Mouse (Mus musculus): ENCODE data around the gene Snapc2. TPM values are rescaled to one million over a fixed set of nuclear protein-coding genes. Genes with fewer than 3 reads are reported as not detected.
"Not testable (repeated sequence)": the region's sequence is repeated elsewhere in the genome, so short reads cannot be mapped to it uniquely, and the experiment has no call there.

Gene Snapc2
- polyA plus RNA-seq, 1 experiment from 2014 or later, result 52.0 TPM

DNA sequence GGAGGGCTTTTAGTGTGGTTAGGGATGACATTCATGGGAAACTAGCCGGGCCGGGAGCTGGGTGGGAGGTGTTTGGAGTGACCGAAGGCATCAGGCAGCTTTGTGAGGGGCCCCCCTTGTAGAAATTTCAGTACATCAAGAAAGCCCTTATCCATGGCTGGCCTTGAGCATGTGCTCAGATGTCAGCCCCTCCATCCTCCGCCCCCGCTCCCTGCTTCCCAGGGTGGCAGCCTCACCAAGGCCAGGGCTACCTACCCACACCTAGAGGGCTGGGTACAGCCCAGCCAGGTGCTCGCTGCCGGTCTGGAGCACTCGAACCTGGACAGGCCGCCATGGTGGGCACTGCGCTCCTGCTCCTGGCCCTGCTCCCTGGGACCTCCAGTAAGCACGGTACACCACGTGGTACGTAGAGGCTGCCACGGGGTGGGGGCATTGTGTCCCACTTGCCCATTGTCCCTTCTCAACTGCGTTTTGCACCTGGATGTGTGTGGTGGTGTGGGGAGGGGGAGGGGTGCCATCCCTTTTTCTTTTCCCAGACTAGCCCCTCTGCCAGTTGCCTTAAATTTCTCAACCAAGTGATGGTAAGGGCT is 4.8 kb upstream of the Snapc2 start, which contains the start of gene Tgfbr3l:
Gene Tgfbr3l (plus strand): TSS at position 264 of the 590 bp plus-strand sequence.
- Histone ChIP-seq H3K4me1 (replicated peaks; ENCODE audit: control insufficient read depth, insufficient read depth, low read length) (peaks cover 10% of the 10 kb centered on the region; the same call in 1 of the 2 replicates), H3K4me3 (ENCODE audit: low read length) (no peak within 1 kb of the TSS), H3K9me3 (ENCODE audit: control insufficient read depth, low read length) (no peaks in the 10 kb centered on the region), H3K27ac (ENCODE audit: low read length) (no peak within 1 kb of the TSS), H3K9ac (ENCODE audit: low read length) (no peak within 1 kb of the TSS), H3K27me3 (ENCODE audit: control insufficient read depth, insufficient read depth, low read depth, low read length) (no peaks in the 10 kb centered on the region), H3K36me3 (ENCODE audit: control insufficient read depth, insufficient read depth, low read length) (peaks cover 32% of the 10 kb centered on the region), H3K4me2 (ENCODE audit: low read depth, low read length) (no peak within 1 kb of the TSS)
- 76% methylated on average over 15 of the region's 15 CpGs for WGBS
- no peak for ATAC-seq (ENCODE audit: low read depth)

DNA sequence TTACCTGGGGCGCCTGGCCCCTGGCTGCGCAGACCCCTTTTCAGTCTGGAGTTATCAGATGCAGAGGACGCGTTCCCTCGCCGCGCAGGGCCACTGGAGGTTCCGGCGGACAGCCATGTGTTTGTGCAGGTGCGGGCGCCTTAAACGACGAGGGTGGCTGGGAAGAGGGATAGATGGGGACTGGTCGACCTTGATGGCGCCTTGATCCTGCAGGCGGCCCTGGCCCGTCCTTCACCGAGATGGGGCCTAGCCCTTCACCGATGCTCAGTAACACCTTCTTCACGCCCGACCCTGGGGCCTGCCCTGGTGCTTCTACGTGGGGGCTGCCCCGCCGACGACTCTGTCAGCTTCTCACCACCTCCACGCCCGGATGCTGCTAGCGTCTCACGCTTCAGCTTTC is 3.7 kb upstream of the Snapc2 start:
- ATAC-seq (ENCODE audit: low read depth), result no peak
- H3K9ac ChIP-seq (ENCODE audit: low read length), result no peak overlapping the region
- no peak overlapping the region for H3K4me2 ChIP-seq (ENCODE audit: low read depth, low read length)
- H3K4me3 ChIP-seq (ENCODE audit: low read length), result no peak overlapping the region
- peaks cover 17% of the 10 kb centered on the region for H3K4me1 ChIP-seq (replicated peaks; ENCODE audit: control insufficient read depth, insufficient read depth, low read length)
- H3K27ac ChIP-seq (ENCODE audit: low read length), result no peak overlapping the region
- no peaks in the 10 kb centered on the region for H3K9me3 ChIP-seq (ENCODE audit: control insufficient read depth, low read length)
- no peaks in the 10 kb centered on the region for H3K27me3 ChIP-seq (ENCODE audit: control insufficient read depth, insufficient read depth, low read depth, low read length)
- peaks cover 21% of the 10 kb centered on the region for H3K36me3 ChIP-seq (ENCODE audit: control insufficient read depth, insufficient read depth, low read length)
- 21% methylated on average over 29 of the region's 29 CpGs for WGBS

DNA sequence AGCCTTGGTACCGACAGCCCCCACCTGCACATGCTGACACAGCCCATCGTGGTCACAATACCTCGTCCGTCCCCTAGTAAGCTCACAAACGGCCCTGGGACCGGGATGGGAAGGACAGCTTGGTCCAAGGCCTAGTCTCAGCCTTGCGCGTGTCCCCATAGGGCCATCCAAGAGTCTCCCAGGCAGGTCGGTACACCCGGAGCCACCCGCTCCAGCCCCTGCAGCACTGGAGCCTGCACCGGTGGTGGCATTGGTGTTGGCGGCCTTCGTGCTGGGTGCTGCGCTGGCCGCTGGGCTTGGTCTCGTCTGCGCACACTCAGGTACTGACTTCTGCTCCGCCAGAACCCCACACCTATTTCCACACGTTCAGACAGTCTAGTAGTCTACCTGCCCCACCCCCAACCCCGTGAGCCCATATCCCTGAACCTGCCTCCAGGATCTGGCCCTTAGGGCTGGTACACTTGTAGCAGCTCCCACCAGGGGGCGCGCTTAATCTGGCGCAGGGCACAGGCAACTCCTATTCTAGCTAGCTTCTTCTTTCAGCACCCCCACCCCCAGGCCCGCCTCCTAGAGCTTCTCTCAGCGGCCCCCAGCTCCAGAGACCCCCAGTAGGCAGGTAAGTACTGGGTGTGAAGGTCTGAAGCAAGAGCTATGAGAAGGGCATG is 2.4 kb upstream of the Snapc2 start:
- no peaks in the 10 kb centered on the region for H3K27me3 ChIP-seq (ENCODE audit: control insufficient read depth, insufficient read depth, low read depth, low read length)
- 37% methylated on average over 26 of the region's 26 CpGs for WGBS
- H3K9me3 ChIP-seq (ENCODE audit: control insufficient read depth, low read length), result no peaks in the 10 kb centered on the region
- peak; percentile 16; the same call in 1 of the 2 replicates for ATAC-seq (ENCODE audit: low read depth)
- no peak overlapping the region for H3K4me2 ChIP-seq (ENCODE audit: low read depth, low read length)
- peaks cover 12% of the 10 kb centered on the region for H3K36me3 ChIP-seq (ENCODE audit: control insufficient read depth, insufficient read depth, low read length)
- H3K4me1 ChIP-seq (replicated peaks; ENCODE audit: control insufficient read depth, insufficient read depth, low read length), result peaks cover 18% of the 10 kb centered on the region
- H3K9ac ChIP-seq (ENCODE audit: low read length), result no peak overlapping the region
- no peak overlapping the region for H3K4me3 ChIP-seq (ENCODE audit: low read length)
- H3K27ac ChIP-seq (ENCODE audit: low read length), result no peak overlapping the region

DNA sequence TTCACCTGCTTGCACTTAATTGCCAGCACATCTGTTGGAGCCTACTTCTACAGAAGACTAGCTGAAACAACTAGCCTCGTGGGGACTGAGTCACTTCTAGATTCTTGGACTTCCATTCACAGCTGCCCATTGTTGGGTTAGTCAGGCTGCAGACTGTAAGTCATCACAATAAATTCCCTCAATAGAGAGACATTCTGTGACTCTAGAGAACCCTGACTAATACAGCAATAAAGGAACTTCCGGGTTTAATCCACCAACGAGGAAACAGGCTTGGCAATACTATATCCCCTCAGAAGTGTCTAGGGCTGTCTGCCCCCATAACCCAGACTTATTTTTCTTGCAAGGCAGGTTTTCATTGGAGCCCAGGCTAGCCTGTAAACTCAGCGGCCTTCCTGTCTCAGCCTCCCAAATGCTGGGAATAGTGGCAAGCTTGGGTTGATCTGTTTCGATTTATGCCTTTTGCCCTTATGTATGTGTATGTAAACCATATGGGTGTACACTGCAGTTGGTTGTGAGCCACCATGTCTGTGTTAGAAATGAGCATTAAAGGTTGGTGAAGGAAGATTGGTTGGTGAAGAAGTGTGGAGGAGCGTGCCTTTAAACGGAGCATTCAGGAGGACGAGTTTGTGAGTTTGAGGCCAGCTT is 642 bp upstream of the Snapc2 start:
- 42% methylated on average over 8 of the region's 8 CpGs for WGBS
- no peaks in the 10 kb centered on the region for H3K27me3 ChIP-seq (ENCODE audit: control insufficient read depth, insufficient read depth, low read depth, low read length)
- peak overlapping the region; percentile 96 for H3K4me3 ChIP-seq (ENCODE audit: low read length)
- no peak for ATAC-seq (ENCODE audit: low read depth)
- peaks cover 18% of the 10 kb centered on the region for H3K4me1 ChIP-seq (replicated peaks; ENCODE audit: control insufficient read depth, insufficient read depth, low read length)
- peak overlapping the region; percentile 75 for H3K4me2 ChIP-seq (ENCODE audit: low read depth, low read length)
- no peak overlapping the region for H3K27ac ChIP-seq (ENCODE audit: low read length)
- H3K9ac ChIP-seq (ENCODE audit: low read length), result peak overlapping the region; percentile 97
- H3K36me3 ChIP-seq (ENCODE audit: control insufficient read depth, insufficient read depth, low read length), result peaks cover 5% of the 10 kb centered on the region; the same call in 1 of the 2 replicates
- H3K9me3 ChIP-seq (ENCODE audit: control insufficient read depth, low read length), result no peaks in the 10 kb centered on the region

DNA sequence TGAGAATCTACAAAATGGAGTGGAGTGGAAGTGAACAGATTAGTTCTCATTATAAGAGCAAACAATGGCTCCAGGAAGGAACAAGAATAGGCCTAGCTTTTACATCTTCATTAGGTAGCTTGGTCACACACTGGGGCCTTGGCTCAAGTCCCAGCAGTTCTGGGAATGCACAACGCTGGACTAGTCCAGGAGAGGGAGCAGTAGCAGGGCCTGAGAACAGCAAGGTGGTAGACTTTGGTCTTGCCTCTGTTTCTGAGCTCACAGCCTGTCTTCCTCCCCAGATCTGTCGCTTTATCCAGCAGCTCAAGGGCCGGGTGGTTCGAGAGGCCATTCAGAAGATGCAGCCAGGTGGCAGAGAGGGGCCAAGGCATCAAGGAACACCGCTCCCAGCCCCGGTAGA is 1.1 kb downstream of the Snapc2 start:
- Histone ChIP-seq H3K9ac (ENCODE audit: low read length) (peak overlapping the region; percentile 97), H3K4me1 (replicated peaks; ENCODE audit: control insufficient read depth, insufficient read depth, low read length) (peaks cover 22% of the 10 kb centered on the region), H3K27ac (ENCODE audit: low read length) (no peak overlapping the region)

DNA sequence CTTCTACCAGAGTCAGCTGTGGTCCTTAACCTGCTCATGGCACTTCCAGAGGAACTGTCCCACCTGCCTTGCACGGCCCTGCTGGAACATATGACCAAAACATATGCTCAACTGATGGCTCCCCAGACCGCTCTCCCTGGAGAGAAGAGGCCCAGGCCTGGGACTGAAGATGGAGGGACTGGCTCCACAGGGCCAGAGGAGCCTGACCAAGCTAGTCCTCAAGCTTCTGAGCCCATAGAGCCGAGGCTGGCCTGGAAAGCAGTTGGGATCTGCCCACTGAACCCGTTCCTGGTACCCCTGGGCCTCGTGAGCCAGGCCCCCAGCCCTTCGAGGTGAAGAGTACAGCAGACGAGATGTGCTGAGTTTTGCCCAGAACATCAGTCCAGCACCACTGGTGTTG is 2.6 kb downstream of the Snapc2 start:
- not testable (repeated sequence) for H3K4me2 ChIP-seq (ENCODE audit: low read depth, low read length); H3K27me3 ChIP-seq (ENCODE audit: control insufficient read depth, insufficient read depth, low read depth, low read length); H3K9me3 ChIP-seq (ENCODE audit: control insufficient read depth, low read length); H3K27ac ChIP-seq (ENCODE audit: low read length); ATAC-seq (ENCODE audit: low read depth); H3K36me3 ChIP-seq (ENCODE audit: control insufficient read depth, insufficient read depth, low read length); H3K4me3 ChIP-seq (ENCODE audit: low read length); H3K9ac ChIP-seq (ENCODE audit: low read length)
- WGBS, result 78% methylated on average over 7 of the region's 7 CpGs
- H3K4me1 ChIP-seq (replicated peaks; ENCODE audit: control insufficient read depth, insufficient read depth, low read length), result peaks cover 24% of the 10 kb centered on the region

More for the DNA sequence above, 1.1 kb downstream of the Snapc2 start:
- 59% methylated on average over 6 of the region's 6 CpGs for WGBS
- peaks cover 5% of the 10 kb centered on the region; the same call in 1 of the 2 replicates for H3K36me3 ChIP-seq (ENCODE audit: control insufficient read depth, insufficient read depth, low read length)
- H3K4me2 ChIP-seq (ENCODE audit: low read depth, low read length), result peak overlapping the region; percentile 75
- H3K9me3 ChIP-seq (ENCODE audit: control insufficient read depth, low read length), result no peaks in the 10 kb centered on the region
- ATAC-seq (ENCODE audit: low read depth), result no peak
- H3K4me3 ChIP-seq (ENCODE audit: low read length), result peak overlapping the region; percentile 96
- H3K27me3 ChIP-seq (ENCODE audit: control insufficient read depth, insufficient read depth, low read depth, low read length), result no peaks in the 10 kb centered on the region

DNA sequence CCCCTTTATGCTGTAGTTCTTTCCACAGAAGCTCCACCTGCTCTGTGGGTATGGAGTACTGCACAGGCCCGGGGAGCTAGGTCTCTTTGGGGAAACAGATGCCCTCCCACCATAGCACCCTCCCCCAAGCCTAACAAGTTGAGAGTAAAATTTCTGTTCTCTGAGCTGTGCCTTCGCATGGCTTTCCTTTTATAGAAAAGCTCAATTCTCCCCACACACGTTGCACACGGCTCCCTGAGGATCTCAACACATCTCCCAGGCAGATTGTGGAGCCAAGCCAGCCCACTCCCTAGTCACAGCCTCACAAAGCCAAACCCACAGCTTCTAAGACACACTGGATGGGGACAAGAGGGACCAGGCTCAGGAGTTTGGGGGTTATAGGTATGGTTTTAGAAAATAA is 4.0 kb downstream of the Snapc2 start:
- H3K4me3 ChIP-seq (ENCODE audit: low read length), result no peak overlapping the region
- H3K4me1 ChIP-seq (replicated peaks; ENCODE audit: control insufficient read depth, insufficient read depth, low read length), result peaks cover 22% of the 10 kb centered on the region
- no peak for ATAC-seq (ENCODE audit: low read depth)
- H3K9me3 ChIP-seq (ENCODE audit: control insufficient read depth, low read length), result no peaks in the 10 kb centered on the region
- H3K4me2 ChIP-seq (ENCODE audit: low read depth, low read length), result no peak overlapping the region
- H3K36me3 ChIP-seq (ENCODE audit: control insufficient read depth, insufficient read depth, low read length), result peaks cover 6% of the 10 kb centered on the region
- H3K9ac ChIP-seq (ENCODE audit: low read length), result no peak overlapping the region
- no peak overlapping the region for H3K27ac ChIP-seq (ENCODE audit: low read length)
- no peaks in the 10 kb centered on the region for H3K27me3 ChIP-seq (ENCODE audit: control insufficient read depth, insufficient read depth, low read depth, low read length)
- WGBS, result 48% methylated on average over 4 of the region's 4 CpGs

DNA sequence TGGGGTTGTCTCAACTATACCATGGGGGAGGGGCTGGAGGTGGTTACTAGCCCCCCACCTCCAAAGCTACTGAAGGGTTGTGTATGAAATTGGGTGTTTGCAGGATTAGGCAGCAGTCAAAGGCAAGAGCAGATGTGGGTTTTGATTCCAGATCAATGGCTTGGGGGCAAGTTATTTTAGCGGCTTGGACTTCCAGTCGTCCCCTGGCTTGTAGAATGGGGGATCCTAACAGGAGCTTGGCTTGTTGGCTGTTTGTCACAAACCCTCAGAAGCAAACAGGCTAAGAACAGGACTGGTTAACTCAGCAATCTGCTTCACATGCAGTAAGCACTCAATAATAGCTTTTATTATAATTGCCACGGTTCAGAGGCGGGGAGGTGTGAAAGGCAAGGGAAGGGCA is 4.5 kb downstream of the Snapc2 start:
- Histone ChIP-seq H3K27ac (ENCODE audit: low read length) (no peak overlapping the region), H3K4me2 (ENCODE audit: low read depth, low read length) (no peak overlapping the region), H3K9me3 (ENCODE audit: control insufficient read depth, low read length) (no peaks in the 10 kb centered on the region), H3K4me1 (replicated peaks; ENCODE audit: control insufficient read depth, insufficient read depth, low read length) (peaks cover 21% of the 10 kb centered on the region), H3K9ac (ENCODE audit: low read length) (no peak overlapping the region), H3K4me3 (ENCODE audit: low read length) (no peak overlapping the region), H3K27me3 (ENCODE audit: control insufficient read depth, insufficient read depth, low read depth, low read length) (no peaks in the 10 kb centered on the region), H3K36me3 (ENCODE audit: control insufficient read depth, insufficient read depth, low read length) (peaks cover 10% of the 10 kb centered on the region)
- WGBS, result 78% methylated on average over 4 of the region's 4 CpGs
- no peak for ATAC-seq (ENCODE audit: low read depth)

DNA sequence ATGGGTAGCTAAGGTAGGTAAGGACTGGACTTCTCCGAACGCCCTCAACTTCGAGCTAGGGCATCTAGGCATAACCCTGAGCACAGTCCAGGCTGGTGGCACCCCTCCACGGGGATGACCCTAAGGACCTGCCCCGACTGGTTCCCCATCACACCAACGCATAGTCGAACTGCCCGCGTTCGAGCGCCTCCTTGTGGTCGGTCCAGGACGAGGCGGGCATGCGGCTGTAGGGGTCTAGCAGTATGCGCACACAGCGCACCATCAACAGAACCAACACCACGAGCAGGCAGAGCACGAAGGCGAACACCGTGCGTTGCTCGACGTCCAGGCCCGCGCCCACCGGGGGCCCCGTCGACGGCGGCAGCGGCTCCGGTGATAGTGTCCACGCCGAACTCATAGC is 5.4 kb downstream of the Snapc2 start:
- H3K27me3 ChIP-seq (ENCODE audit: control insufficient read depth, insufficient read depth, low read depth, low read length), result no peaks in the 10 kb centered on the region
- peaks cover 18% of the 10 kb centered on the region for H3K4me1 ChIP-seq (replicated peaks; ENCODE audit: control insufficient read depth, insufficient read depth, low read length)
- peak overlapping the region; percentile 71; the same call in 1 of the 2 replicates for H3K27ac ChIP-seq (ENCODE audit: low read length)
- peaks cover 14% of the 10 kb centered on the region for H3K36me3 ChIP-seq (ENCODE audit: control insufficient read depth, insufficient read depth, low read length)
- no peaks in the 10 kb centered on the region for H3K9me3 ChIP-seq (ENCODE audit: control insufficient read depth, low read length)
- peak overlapping the region; percentile 78 for H3K4me3 ChIP-seq (ENCODE audit: low read length)
- ATAC-seq (ENCODE audit: low read depth), result peak; percentile 55
- 2% methylated on average over 35 of the region's 35 CpGs for WGBS
- peak overlapping the region; percentile 95 for H3K4me2 ChIP-seq (ENCODE audit: low read depth, low read length)
- H3K9ac ChIP-seq (ENCODE audit: low read length), result peak overlapping the region; percentile 79
